Mouse (Mus musculus) gastrocnemius, postnatal 14 days (tissue): ENCODE results near the gene Psg17. TPM values are rescaled to one million over a fixed set of nuclear protein-coding genes. Genes with fewer than 3 reads are reported as not detected.
A peak's percentile ranks its signal among the peaks of the same experiment; 100 is the strongest.
"Not testable (repeated sequence)": the region's sequence is repeated elsewhere in the genome, so short reads cannot be mapped to it uniquely, and the experiment has no call there.

Source experiments
- DNase-seq: peaks from one replicate; pipeline ENCODE4 v3.0.0; 2021; ENCODE audit warnings: mixed read lengths
- intact Hi-C: fragments of 180-260 bp; cut with DNase I; formaldehyde crosslinking; loops from one replicate; pipeline ENCODE4 v1.15.1; 2025; ENCODE audit warnings: low total_unique reads
- long read RNA-seq, 2 experiments: library from polyadenylated mRNA; stranded (forward); transcript quantifications; one replicate each; pipeline ENCODE4 v2.0.0; 2021
- total RNA-seq, 2 experiments: library from RNA; stranded (reverse); gene quantifications; 2 replicates each; pipeline ENCODE4 v1.2.3; 2021

Gene Psg17
- total RNA-seq: not detected
- long read RNA-seq, experiment 1: 0 reads
- long read RNA-seq, experiment 2: 0 reads

- DNase-seq: no peak
- intact Hi-C loops: no loop called here
Observed at GRCm38 (mm10) chr7:18821507-18821906, at the start of gene Psg17. Psg17 (minus strand) TSS chr7:18821607.

DNA sequence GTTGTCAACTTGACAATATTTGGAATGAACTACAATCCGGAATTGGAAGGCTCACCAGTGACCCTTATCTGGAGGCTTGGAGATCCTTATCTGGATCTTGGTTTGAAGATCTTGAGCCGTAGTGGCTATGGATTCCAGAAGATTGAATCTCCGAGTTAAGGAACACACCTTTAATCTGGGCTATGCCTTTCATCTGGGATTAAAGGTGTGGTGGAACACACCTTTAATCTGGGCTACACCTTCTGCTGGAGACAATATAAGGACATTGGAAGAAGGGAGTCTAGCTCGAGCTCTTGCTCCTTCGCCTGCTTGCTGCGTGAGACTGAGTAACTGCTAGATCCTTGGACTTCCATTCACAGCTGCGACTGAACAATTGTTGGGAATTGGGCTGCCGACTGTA is 49.6 kb upstream of the Psg17 start, which contains the start of gene Pglyrp1:
Gene Pglyrp1, plus strand, starts transcription at position 301 of the 400 bp plus-strand sequence.
- intact Hi-C loops, DNase-seq: not testable (repeated sequence)

GRCm38 (mm10) chr7:18868491-18868890 is 47.1 kb upstream of the Psg17 start:
- DNase-seq: no peak
- intact Hi-C loops: no loop called here

DNA sequence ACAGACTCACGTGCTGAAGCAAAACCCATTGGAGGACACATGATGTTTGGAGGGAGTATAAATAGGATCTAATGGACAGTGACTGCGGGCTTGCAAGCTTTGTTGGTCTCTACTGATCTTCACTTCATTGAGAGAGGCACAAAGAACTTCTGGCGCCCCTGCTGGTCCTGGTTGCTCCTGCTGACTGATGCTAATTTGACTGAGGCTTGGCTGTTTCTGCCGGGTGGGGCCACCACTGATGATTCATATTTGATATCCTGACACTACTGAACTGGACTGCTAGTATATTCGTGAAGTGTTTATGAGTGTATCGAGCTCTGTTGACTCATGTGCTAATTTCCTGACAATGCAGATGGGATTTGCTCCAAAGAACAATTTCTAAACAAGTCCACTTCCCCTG is 41.4 kb upstream of the Psg17 start:
- no peak for DNase-seq
- intact Hi-C loops: no loop called here

DNA sequence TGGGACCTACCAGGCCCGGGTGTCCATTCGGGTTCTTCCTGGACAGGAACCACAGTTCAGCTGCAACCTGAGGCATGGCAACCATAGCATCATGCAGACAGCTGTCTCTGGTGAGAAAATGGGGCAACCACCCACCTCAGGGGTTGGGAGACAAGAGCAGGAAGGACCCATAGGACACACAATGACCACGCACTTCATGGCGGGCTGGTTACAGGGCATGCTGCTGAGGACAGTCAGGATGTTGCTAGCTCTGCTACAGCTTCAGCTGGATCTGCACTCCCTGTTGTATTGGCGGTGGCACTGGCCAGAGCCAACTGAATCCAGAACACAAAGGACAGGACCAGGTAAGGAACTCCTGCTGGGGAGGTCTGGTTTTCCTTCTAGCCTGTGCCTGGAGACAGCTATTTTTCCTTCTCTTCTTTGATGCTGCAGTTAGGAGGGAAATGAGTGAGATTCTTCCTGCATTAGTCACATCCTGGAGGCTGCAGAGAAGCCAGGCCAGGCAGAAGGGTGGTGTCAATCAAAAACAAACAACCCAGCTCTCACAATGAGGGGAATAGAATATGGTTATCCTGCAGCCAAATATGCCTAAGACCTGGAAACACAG is 37.0 kb upstream of the Psg17 start:
- intact Hi-C loops: no loop called here
- no peak for DNase-seq

- no peak for DNase-seq
- intact Hi-C loops: no loop called here
Observed at GRCm38 (mm10) chr7:18848395-18848794, 27.0 kb upstream of the Psg17 start.

DNA sequence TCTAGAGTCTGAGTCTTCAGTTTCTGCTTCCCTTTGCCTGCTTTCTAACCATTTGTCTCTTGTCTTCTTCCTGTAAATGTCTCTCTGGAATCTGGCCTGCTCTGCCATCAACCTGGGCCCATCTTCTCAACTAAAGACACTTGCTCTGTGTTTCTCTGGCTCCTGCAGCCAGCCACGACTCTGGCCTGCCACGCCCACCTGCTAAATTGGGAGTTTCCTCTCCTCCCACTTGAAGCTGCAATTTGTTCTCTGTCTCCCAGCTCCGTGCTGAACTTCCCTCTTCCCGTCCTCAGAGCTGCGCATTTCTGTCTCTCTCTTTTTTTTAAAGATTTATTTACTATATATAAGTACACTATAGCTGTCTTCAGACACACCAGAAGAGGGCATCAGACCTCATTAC is 23.4 kb upstream of the Psg17 start:
- no peak for DNase-seq
- intact Hi-C loops: no loop called here

DNA sequence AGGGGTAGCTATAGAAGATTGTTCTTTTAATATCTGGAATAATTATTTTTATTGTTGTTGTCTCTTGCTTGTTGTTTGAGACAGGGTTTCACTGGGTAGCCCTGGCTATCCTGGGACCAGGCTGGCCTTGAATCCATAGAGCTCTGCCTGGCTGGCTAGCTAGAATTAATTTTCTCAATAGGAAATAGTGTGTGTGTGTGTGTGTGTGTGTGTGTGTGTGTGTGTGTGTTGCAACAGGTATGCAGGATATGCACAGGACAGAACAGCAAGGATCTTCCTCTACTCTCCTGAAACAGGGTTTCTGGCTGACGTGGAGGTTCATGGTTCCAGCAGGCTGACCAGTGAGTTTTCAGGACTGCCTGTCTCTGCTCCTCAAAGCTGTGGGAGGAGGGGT is 19.8 kb upstream of the Psg17 start:
- DNase-seq: no peak
- intact Hi-C loops: no loop called here

DNA sequence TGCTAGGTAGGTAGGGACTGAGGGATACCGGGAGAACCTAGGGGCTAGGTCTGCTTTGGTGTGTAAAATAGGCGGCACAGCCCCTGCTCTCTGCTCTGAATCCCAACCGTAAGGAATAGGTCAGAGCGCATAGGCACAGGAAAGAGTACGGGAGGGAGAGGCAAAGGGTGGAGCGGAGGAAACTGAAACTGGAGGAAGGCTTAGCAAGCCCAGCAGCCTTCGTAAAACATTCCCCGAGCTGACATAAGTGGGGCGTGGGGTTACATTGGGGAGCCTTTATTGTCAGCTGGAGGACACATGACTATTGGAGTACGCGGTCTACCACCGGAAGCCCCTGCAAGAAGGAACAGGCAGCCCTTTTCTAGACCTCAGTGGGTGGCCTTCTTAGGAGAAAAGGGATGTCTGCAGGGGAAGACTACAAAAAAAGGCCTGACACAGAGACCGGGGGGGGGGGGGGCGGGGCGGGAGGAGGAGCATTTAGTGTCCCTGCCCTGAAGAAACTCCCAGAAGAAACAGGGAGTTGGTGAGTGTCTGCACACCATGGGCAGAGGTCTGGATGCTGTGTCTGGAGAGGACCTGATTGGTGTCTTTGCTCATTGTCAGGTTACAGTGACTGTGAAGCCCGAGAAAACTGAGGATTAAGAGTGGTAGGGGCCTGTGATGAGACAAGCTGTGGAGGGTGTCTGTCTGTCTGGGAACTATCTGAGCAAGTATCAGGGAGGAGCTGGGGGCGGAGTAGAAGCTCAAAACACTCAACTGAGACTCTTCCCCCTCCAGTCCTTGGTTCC is 19.2 kb upstream of the Psg17 start:
- DNase-seq: peak; percentile 31
- intact Hi-C loops: no loop called here

DNA sequence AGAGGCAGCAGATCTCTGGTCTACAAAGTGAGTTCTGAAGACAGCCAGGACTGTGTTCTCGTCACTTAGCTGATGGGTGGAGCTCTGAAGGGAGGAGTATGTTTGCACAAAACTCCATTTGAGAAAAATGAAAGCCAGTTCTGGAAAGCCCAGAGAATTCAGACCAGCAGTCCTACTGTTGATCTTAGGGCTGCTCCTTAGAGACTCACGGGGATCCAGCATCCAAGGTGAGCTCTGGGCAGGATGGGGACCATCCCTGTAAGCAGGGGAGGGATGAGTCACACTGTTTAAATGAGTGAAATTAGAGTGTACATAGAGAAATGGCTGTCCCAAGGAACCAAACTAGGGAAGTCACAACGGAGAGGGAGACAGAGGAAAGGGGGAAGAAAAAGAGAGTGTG is 18.5 kb upstream of the Psg17 start, which contains the start of gene Mill2:
Gene Mill2, plus strand, starts transcription at position 102 of the 400 bp plus-strand sequence.
- DNase-seq: no peak
- intact Hi-C loops: no loop called here

DNA sequence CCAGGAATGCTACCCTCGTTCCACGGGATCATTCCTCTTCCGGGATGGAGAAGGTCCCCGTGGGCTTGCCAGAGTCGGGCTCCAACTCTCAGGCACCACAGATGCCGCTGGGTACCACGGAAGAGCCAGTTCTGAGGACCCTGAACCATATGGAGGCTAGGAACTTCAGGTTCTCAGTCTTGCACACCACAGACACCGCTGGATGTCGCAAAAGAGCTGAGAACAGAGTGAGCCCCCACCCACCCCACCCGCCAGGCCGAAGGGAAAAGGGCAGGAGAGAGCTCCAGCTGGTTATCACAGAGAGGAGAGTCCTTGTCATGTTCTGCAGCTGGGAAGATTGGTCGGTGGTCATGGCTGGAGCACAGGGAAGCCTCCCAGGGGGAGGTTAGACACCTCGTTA is 10.9 kb upstream of the Psg17 start:
- intact Hi-C loops: loop anchor here (5.0 kb wide), 1 partner anchor 45 kb away; no protein-coding TSS in a partner anchor
- no peak for DNase-seq

DNA sequence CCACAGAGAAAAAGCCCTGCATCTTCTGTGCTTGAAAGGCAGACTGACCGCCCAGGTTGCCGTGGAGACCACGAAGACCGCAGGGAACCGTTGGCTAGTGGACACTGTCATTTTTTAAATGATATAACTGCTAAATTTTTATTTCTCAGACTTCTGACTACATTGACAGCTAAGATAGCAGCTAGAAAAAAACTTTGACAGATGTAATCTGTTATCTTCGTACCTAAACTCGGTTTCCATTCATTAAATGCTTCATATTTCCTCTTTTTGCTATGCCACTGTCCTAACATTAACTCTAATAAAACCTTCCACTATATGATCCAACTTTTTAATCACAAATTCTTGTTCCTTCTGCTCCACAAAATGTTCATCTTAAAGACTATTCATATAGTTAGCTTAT is 8.1 kb upstream of the Psg17 start:
- intact Hi-C loops: no loop called here
- no peak for DNase-seq

GRCm38 (mm10) chr7:18828592-18828991 is 7.2 kb upstream of the Psg17 start:
- intact Hi-C loops: no loop called here
- no peak for DNase-seq

DNA sequence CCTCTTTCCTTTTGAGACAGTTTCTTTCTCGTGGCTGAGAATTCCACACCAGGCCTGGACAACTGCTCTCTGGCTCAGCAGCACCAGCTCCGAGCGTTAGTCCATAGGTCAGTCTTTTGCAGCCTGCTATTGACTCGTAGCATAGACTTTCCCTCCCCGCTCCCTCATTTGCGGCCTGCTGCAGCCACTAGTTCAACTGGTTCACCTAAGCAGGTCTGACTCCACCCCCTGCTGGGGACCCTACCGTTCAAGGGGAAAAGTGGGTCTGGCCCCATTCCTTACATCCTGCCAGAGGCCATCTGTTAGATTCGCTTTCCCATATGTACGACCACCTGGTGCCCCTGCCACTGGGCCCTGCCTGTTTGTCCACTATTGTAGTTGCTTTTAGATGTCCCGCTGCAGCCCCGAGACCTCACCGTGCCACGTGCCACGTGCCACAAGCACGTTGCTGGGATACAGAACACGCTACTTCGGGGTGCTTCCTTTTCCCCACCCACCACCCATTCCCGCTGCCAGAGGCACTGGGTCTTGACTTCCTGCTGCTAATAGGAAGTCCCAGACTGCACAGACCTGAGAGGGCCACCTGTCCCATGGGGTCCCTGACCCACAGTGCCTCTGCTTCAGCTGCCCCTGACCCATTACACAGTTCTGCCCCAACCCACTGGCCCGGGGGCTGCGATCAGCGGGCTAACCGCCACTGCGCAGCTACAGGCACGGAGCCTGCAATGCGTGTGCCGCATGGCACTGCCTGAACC is 6.6 kb upstream of the Psg17 start:
- intact Hi-C loops: no loop called here
- no peak for DNase-seq

DNA sequence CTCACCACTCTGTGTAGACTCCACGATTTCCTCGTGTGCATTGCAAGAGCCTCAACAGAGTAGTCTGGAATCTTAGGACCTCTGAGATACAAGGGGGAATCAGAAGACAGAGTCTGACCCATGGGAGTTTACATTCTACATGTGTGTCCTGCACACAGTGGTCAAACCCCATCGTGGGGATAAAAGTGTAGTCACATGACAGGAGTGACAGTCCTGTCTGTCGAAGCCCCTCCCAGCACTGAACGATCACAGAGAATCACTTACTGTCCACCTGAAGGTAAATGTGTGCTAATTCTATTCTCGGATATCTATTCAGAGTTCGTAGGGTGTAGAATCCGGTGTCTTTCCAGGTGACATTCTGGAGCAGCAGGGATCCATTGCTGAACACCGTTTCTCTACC is 3.1 kb downstream of the Psg17 start:
- DNase-seq: no peak
- intact Hi-C loops: no loop called here

- intact Hi-C loops: no loop called here
Observed at GRCm38 (mm10) chr7:18803526-18803925, 17.9 kb downstream of the Psg17 start.

DNA sequence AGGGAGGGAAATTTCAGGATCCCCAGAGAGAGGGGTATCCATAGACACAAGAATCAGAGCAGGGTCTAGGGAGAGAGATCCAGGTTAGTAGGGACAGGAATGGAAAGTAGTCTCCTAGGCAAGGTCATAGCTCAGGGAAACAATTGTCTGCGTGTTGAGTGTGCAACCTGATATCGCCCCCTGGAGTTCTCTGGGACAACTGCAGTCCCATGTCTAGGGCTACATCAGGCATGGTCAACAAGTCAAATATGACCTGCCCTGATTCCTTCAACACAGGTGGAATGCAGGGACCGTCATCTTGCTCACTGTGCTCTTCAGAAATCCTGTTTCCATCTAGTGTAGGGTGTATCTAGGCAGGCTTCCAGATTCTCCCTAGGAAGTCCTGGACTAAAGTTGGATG is 22.3 kb downstream of the Psg17 start:
- no peak for DNase-seq
- intact Hi-C loops: no loop called here

More at GRCm38 (mm10) chr7:18803526-18803925, 17.9 kb downstream of the Psg17 start:
- DNase-seq: no peak

GRCm38 (mm10) chr7:18798420-18798819 is 23.0 kb downstream of the Psg17 start, which contains the start of gene Psg19:
Psg19 (minus strand) TSS chr7:18798520.
- DNase-seq: no peak

GRCm38 (mm10) chr7:18790671-18791070 is 30.7 kb downstream of the Psg17 start:
- DNase-seq, intact Hi-C loops: not testable (repeated sequence)

More at GRCm38 (mm10) chr7:18798420-18798819, 23.0 kb downstream of the Psg17 start, which contains the start of gene Psg19:
- intact Hi-C loops: no loop called here

DNA sequence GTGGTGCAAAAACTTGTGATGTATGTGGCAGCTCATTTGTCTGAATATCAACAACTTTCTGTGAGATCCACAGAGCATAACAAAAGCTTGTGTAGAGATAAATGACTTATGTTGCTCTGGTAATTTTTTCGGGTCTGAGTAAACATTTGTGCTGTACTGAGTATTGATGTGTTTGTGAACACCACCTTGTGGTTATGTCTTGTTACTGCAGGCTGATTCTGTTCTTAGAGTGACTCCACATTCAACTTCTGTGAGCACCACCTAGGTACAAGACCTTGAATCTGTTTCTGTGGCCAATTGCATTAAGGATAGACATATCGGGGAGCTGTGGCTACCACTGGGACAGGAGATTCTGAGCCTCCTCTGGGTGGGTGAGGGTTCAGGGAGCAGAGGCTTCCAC is 40.1 kb downstream of the Psg17 start:
- intact Hi-C loops, DNase-seq: not testable (repeated sequence)
